Mouse (Mus musculus): ENCODE measurements at regions not wholly inside any gene's neighbourhood (a gene's known extent, or its start where the extent isn't known, plus 50 kb on each side); places are given as distances from the start of the nearest gene placed in this dataset.

DNA sequence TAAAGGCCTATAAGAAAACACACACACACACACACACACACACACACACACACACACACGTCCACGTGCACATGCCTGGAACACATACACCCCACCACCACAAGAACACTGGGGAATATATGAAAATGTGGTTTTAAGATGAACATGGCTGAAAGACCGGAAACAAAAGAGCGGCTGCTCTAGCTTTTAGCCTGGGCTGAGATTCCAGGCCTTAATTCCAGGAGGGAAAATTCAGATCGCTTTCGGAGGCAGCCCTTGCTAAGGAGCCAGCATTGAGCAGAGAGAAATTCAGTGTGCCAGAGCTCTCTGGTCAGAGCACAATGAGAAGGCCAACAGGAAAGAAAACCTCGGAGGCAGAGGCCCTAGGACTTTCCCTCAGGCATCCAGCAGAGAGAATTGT lies 65.1 kb downstream of the Dlk1 start:
- TF ChIP-seq POLR2A (IDR thresholded peaks at IDR 0.05; ENCODE audit: insufficient read length, low read depth), result no peak
- TF ChIP-seq USF1 (IDR thresholded peaks at IDR 0.05; ENCODE audit: low read depth), result no peak

All from myocyte (in vitro differentiated cells).